Mouse (Mus musculus) erythroblast, embryonic 14.5 days (primary cell): ENCODE results near the gene Kifc5b.

Experiments used
- GATA1 ChIP-seq: IDR thresholded peaks from 2 replicates; pipeline ENCODE4 v1.6.1; 2012; ENCODE audit warnings: low read length, inconsistent platforms, mixed read lengths
- TAL1 ChIP-seq: IDR thresholded peaks from 3 replicates; pipeline ENCODE4 v1.6.1; 2012; ENCODE audit warnings: low read length, inconsistent platforms, mixed read lengths

DNA sequence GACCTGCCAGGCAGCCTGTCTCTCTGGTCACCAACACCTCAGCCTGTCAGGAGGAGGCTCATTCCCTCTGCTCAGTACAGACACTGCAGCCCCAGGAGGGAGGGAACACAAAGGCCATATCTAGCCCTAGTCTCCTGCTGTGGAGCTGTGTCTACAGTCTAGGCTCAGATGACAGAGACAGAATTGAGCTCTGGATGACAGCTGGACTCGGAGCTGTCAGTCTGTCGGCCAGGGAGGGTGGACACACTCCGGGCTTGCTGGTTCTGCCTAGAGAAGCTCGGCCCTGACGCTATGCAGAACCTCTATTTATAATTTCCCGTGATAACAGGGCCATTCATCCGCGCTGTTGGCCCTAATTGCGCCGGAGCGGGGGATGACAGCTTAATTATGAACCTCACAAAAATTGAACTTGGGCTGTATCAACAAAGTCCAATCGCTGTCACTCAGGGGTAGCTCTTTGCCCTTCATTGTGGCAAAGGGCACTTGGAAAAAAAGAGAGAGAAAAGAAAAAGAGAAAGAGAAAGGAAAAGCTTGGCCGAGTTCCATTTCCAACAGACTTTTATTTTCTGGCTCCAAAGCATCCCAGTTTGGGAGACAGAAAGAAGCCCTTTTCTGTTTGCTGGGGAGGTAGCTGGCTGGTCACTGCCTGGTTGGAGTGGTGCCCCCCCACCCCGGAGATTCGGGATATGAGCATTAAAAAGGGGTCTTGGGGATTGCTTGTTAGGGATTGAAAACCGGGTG, 24.1 kb upstream of the Kifc5b start:
- no peak for TF ChIP-seq TAL1
- TF ChIP-seq GATA1, result no peak
